Mouse (Mus musculus): ENCODE measurements around the gene Lmbrd1. TPM values are rescaled to one million over a fixed set of nuclear protein-coding genes. Genes with fewer than 3 reads are reported as not detected.
"Not testable (repeated sequence)": the region's sequence is repeated elsewhere in the genome, so short reads cannot be mapped to it uniquely, and the experiment has no call there.

Lmbrd1 gene
- 28.7 and 36.3 TPM in 2 replicates for polyA plus RNA-seq (2015; fragmentation: Nextera tagmentation; extraction: Ambion mirVana)

- 2% methylated on average over 53 of the region's 54 CpGs for WGBS
- Histone ChIP-seq H3K36me3 (no peaks in the 10 kb centered on the region), H3K9me3 (no peaks in the 10 kb centered on the region), H3K4me1 (peaks cover 6% of the 10 kb centered on the region), H3K4me2 (replicated peaks) (peak within 1 kb of the TSS; percentile 69), H3K27ac (0 out of 2 replicates have a peak within 1 kb of the TSS, but pooled peaks have one; percentile 48), H3K4me3 (peak within 1 kb of the TSS; percentile 77), H3K27me3 (no peaks in the 10 kb centered on the region), H3K9ac (peak within 1 kb of the TSS; percentile 84)
- ATAC-seq (ENCODE audit: low FRiP score, low read depth), result peak; percentile 93
Observed at GRCm38 (mm10) chr1:24678205-24678917, at the start of gene Lmbrd1. Gene Lmbrd1, plus strand, starts transcription at chr1:24678630.

DNA sequence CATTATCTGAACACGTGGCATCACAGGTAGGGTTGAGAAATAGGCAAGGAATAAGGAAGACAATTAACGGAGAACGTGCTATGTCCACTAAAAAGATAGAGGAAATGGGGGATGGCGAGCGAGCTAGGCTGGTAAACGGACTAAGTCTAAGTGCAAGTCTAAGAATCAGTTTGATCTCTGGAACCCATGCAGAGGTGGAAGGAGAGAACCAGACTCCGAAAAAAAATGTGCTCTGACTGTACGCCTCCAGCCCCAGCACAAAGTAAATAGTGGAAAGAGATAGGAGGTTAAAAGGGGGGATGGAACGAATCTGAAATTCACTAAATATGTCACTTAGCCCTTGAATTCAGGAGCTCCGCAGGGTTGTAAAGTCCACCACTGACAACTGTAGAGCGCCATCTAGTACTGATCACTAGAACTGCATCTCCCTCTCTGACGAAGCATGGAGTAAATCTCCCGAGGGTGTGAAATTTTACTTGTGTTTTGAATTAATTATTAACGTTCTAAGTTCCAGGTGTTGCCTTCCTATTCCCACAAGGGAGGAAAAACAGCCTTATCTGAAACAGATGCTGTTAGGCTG lies 44.8 kb upstream of the Lmbrd1 start:
- 36% methylated on average over 14 of the region's 14 CpGs for WGBS
- Histone ChIP-seq H3K27ac (no peak overlapping the region), H3K4me3 (no peak overlapping the region), H3K4me1 (no peaks in the 10 kb centered on the region), H3K9me3 (no peaks in the 10 kb centered on the region), H3K27me3 (no peaks in the 10 kb centered on the region), H3K9ac (no peak overlapping the region), H3K4me2 (replicated peaks) (peak overlapping the region; percentile 35), H3K36me3 (no peaks in the 10 kb centered on the region)
- ATAC-seq (ENCODE audit: low FRiP score, low read depth), result peak; percentile 44; the same call in 1 of the 2 replicates

- 37% methylated on average over 2 of the region's 2 CpGs for WGBS
- no peak overlapping the region for H3K27ac ChIP-seq
Observed at GRCm38 (mm10) chr1:24650100-24650499, 28.3 kb upstream of the Lmbrd1 start.

GRCm38 (mm10) chr1:24659914-24660313 lies 18.5 kb upstream of the Lmbrd1 start:
- H3K9ac ChIP-seq, result no peak overlapping the region
- no peak overlapping the region for H3K4me2 ChIP-seq (replicated peaks)
- H3K9me3 ChIP-seq, result peaks cover 7% of the 10 kb centered on the region
- H3K36me3 ChIP-seq, result no peaks in the 10 kb centered on the region
- no peaks in the 10 kb centered on the region for H3K4me1 ChIP-seq
- H3K27me3 ChIP-seq, result no peaks in the 10 kb centered on the region
- no peak for ATAC-seq (ENCODE audit: low FRiP score, low read depth)
- WGBS, result 76% methylated on average over 1 of the region's 1 CpGs
- H3K4me3 ChIP-seq, result no peak overlapping the region
- H3K27ac ChIP-seq, result no peak overlapping the region

More at GRCm38 (mm10) chr1:24650100-24650499, 28.3 kb upstream of the Lmbrd1 start:
- H3K9me3 ChIP-seq, result no peaks in the 10 kb centered on the region; the same call in 1 of the 2 replicates
- H3K36me3 ChIP-seq, result no peaks in the 10 kb centered on the region
- H3K27me3 ChIP-seq, result no peaks in the 10 kb centered on the region
- no peak for ATAC-seq (ENCODE audit: low FRiP score, low read depth)
- no peaks in the 10 kb centered on the region for H3K4me1 ChIP-seq
- H3K9ac ChIP-seq, result no peak overlapping the region
- no peak overlapping the region for H3K4me2 ChIP-seq (replicated peaks)
- no peak overlapping the region for H3K4me3 ChIP-seq

DNA sequence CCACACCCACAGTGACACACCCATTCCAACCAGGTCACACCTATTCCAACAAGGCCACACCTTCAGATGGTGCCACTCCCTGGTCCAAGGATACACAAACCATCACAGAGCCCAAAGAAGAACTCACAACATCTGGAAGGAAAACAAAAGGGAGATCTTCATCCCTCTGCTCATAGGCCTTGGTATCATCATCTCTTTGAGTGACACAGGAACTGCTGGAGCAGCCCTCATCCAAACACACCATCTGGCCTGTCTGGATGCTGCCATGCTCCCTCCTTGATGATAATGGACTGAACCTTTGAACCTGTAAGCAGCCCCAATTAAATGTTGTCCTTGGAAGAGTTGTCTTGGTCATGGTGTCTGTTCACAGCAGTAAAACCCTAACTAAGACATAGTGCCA lies 17.8 kb upstream of the Lmbrd1 start:
- H3K4me1 ChIP-seq; H3K9ac ChIP-seq; H3K27me3 ChIP-seq; H3K4me3 ChIP-seq; H3K36me3 ChIP-seq; H3K4me2 ChIP-seq (replicated peaks); H3K9me3 ChIP-seq; ATAC-seq (ENCODE audit: low FRiP score, low read depth); H3K27ac ChIP-seq: not testable (repeated sequence)

DNA sequence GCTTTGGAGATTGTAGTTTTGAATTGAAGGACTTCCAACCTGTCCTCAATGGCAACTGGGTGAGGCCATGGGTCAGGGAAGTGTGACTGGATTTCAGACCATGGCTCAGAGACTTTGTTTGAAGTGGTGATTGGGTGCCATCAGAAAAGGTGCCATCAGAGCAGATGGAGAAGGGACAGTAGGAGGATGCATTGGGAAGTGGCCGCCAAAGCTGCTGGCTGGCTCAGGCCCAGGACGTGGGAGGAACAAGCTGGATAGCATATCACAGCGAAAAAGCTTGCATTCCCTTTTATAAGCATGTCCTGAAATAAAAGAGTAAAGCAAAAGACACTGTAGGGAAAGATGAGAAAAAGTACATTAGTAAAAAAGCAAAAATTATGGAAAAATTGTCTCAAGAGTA lies 16.9 kb upstream of the Lmbrd1 start:
- no peak overlapping the region for H3K27ac ChIP-seq
- no peak for ATAC-seq (ENCODE audit: low FRiP score, low read depth)
- H3K4me1 ChIP-seq, result no peaks in the 10 kb centered on the region
- H3K9me3 ChIP-seq, result peaks cover 7% of the 10 kb centered on the region
- no peak overlapping the region for H3K4me2 ChIP-seq (replicated peaks)
- no peaks in the 10 kb centered on the region for H3K27me3 ChIP-seq
- H3K9ac ChIP-seq, result no peak overlapping the region
- no peak overlapping the region for H3K4me3 ChIP-seq
- H3K36me3 ChIP-seq, result no peaks in the 10 kb centered on the region
- 86% methylated on average over 3 of the region's 3 CpGs for WGBS

GRCm38 (mm10) chr1:24664158-24664557 lies 14.3 kb upstream of the Lmbrd1 start:
- H3K27me3 ChIP-seq, result no peaks in the 10 kb centered on the region
- no peak overlapping the region for H3K27ac ChIP-seq
- no peak overlapping the region for H3K9ac ChIP-seq
- H3K36me3 ChIP-seq, result no peaks in the 10 kb centered on the region
- no peak overlapping the region for H3K4me3 ChIP-seq
- no peak for ATAC-seq (ENCODE audit: low FRiP score, low read depth)
- no peaks in the 10 kb centered on the region for H3K4me1 ChIP-seq
- H3K9me3 ChIP-seq, result peaks cover 7% of the 10 kb centered on the region
- H3K4me2 ChIP-seq (replicated peaks), result no peak overlapping the region

DNA sequence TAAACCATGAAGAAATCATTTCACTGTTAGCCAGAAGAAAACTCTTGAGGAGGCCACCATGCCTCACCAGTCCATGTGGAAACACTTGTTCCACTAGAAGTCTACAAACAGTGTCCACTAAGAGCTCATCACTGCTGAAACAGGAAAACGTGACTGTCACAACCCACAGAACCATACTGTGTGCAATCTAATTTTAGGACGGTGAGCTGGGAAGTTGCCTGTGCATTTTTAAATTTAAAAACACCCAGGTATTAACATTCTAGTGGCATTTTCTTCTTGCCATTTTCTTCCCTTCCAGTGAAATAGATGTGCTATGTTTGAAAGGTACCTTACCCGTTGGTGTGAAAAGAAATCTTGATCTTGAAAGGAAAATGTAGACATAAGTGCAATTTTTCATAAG lies 5.2 kb upstream of the Lmbrd1 start:
- no peaks in the 10 kb centered on the region for H3K9me3 ChIP-seq
- no peak overlapping the region for H3K4me2 ChIP-seq (replicated peaks)
- H3K4me1 ChIP-seq, result no peaks in the 10 kb centered on the region
- H3K27me3 ChIP-seq, result no peaks in the 10 kb centered on the region
- no peak overlapping the region for H3K9ac ChIP-seq
- no peaks in the 10 kb centered on the region for H3K36me3 ChIP-seq
- 74% methylated on average over 3 of the region's 3 CpGs for WGBS
- H3K4me3 ChIP-seq, result no peak overlapping the region
- H3K27ac ChIP-seq, result no peak overlapping the region
- ATAC-seq (ENCODE audit: low FRiP score, low read depth), result no peak

- H3K4me1 ChIP-seq, result peaks cover 6% of the 10 kb centered on the region
- peak overlapping the region; percentile 77 for H3K4me3 ChIP-seq
- no peaks in the 10 kb centered on the region for H3K36me3 ChIP-seq
- no peaks in the 10 kb centered on the region for H3K9me3 ChIP-seq
- H3K9ac ChIP-seq, result peak overlapping the region; percentile 84; the same call in 1 of the 2 replicates
- no peaks in the 10 kb centered on the region for H3K27me3 ChIP-seq
- WGBS, result 82% methylated on average over 9 of the region's 9 CpGs
- 0 out of 2 replicates have a peak, but pooled peaks have one; percentile 2 for ATAC-seq (ENCODE audit: low FRiP score, low read depth)
- H3K4me2 ChIP-seq (replicated peaks), result peak overlapping the region; percentile 69
- no peak overlapping the region for H3K27ac ChIP-seq
Observed at GRCm38 (mm10) chr1:24677706-24678105, 724 bp upstream of the Lmbrd1 start.

DNA sequence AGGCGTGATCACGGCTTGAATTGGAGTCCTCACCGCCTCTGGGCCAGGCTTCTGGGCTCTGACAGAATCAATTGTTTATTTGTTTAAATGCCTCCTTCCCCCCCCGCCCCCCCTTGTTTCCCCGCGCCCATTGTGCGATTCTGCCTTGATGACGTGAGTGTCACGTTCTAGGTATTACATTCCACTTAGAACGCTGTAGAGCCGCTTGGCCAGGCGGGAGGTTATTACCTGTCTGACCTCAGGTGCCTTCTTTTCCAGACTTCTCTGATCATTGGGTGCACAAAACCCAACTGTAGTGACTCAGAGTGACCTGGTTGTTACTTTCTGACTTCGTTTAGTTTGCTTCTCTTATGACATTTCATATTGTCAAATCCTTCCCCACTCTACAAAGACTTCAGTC lies 641 bp downstream of the Lmbrd1 start:
- Histone ChIP-seq H3K4me3 (peak overlapping the region; percentile 77), H3K36me3 (no peaks in the 10 kb centered on the region), H3K9ac (peak overlapping the region; percentile 84), H3K27ac (no peak overlapping the region), H3K9me3 (no peaks in the 10 kb centered on the region), H3K4me2 (replicated peaks) (peak overlapping the region; percentile 69), H3K27me3 (no peaks in the 10 kb centered on the region), H3K4me1 (peaks cover 6% of the 10 kb centered on the region)
- ATAC-seq (ENCODE audit: low FRiP score, low read depth), result no peak
- whole genome bisulfite sequencing, result 1% methylated on average over 13 of the region's 13 CpGs

DNA sequence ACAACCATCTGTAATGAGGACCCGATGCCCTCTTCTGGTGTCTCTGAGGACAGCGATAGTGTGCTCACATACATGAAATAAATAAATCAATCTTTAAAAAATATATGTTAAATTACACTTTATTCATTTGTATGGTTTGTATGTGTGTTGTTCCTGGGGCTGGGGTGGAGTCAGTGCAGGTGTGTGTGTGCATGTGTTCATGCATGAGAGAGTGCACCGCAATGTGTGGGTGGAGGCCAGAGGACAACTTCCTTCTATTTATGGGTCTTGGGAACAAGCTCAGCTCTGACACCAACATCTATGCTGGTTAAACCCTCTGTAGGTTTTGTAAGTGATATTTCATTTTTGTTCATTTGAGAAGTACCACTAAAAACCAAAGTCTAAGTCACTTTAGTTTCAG lies 2.6 kb downstream of the Lmbrd1 start:
- no peak overlapping the region for H3K27ac ChIP-seq
- H3K27me3 ChIP-seq, result no peaks in the 10 kb centered on the region
- no peak overlapping the region for H3K9ac ChIP-seq
- no peaks in the 10 kb centered on the region for H3K9me3 ChIP-seq
- no peak overlapping the region for H3K4me3 ChIP-seq
- 95% methylated on average over 3 of the region's 3 CpGs for WGBS
- ATAC-seq (ENCODE audit: low FRiP score, low read depth), result no peak
- H3K36me3 ChIP-seq, result peaks cover 8% of the 10 kb centered on the region
- H3K4me1 ChIP-seq, result peaks cover 6% of the 10 kb centered on the region
- H3K4me2 ChIP-seq (replicated peaks), result no peak overlapping the region

DNA sequence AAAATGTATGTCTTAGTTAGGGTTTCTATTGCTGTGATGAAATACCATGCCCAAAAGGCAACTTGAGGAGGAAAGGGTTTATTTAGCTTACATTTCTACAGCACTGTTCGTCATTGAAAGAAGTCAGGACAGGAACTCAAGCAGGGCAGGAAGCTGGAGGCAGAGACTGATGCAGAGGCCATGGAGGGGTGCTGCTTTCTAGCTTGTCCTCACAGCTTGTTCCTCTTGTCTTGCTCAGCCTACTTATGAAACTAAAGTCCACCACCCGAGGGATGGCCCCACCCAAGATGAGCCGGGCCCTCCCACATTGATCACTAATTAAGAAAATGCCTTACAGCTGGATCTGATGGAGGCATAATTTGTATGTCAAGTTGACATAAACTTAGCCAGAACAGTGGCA lies 3.5 kb downstream of the Lmbrd1 start:
- H3K27ac ChIP-seq, result no peak overlapping the region

More for the DNA sequence above, 3.5 kb downstream of the Lmbrd1 start:
- Histone ChIP-seq H3K9ac (no peak overlapping the region), H3K27me3 (no peaks in the 10 kb centered on the region), H3K36me3 (peaks cover 11% of the 10 kb centered on the region), H3K4me1 (peaks cover 6% of the 10 kb centered on the region), H3K9me3 (no peaks in the 10 kb centered on the region), H3K4me2 (replicated peaks) (no peak overlapping the region), H3K4me3 (no peak overlapping the region)
- no peak for ATAC-seq (ENCODE audit: low FRiP score, low read depth)
- WGBS, result 72% methylated on average over 3 of the region's 3 CpGs
